Mouse (Mus musculus) right cerebral cortex, adult 2 months (tissue): Measurements from ENCODE around the gene 0610037L13Rik.
A peak's percentile ranks its signal among the peaks of the same experiment; 100 is the strongest.

Experiments used
- DNase-seq, 2 experiments: peaks; one replicate each; pipeline ENCODE4 v3.0.0; 2021 to 2022; ENCODE audit warnings: low spot score in 2 of 2

The 0610037L13Rik gene

DNA sequence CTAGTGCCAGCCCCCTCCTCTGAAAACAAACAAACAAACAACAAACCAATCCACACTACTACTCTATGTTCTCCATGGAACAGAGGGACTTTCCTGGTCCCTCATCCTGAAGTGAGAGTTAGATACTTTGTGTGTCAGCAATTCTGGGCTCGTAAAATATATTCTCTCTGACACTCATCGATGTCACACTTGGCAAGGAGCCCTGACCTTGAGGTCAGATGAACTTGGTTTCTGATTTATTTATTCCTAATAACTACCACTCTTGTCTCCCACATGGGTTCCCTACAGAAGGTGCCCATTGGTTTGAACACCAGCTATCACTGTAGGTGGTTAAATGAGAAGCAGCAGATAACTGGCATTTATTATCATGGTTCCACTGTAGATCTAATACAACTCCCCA, 30.7 kb downstream of the 0610037L13Rik start:
- DNase-seq, result no peak

DNA sequence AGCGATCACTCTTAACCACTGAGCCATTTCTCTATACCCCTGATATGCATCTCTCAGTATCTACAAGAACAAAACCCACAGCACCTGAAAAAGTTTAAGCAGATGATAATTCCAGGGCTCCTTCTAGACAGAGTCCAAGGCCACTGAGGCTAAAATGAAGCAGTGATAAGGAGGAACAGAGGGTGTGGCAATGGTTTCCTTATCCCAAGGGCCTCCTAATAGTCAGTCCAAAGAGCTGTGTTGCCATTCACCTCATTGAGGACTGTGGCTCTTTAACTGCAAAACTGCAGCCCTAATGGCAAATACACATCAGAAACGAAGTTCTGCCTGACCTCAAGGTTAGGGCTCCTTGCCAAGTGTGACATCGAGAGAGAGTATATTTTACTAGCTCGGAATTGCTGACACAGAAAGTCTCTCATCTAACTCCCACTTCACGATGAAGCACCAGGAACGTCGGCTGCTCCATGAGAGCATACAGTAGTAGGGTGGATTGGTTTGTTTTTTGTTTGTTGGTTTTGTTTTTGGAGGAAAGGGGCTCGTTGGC, 31.6 kb downstream of the 0610037L13Rik start:
- no peak for DNase-seq

DNA sequence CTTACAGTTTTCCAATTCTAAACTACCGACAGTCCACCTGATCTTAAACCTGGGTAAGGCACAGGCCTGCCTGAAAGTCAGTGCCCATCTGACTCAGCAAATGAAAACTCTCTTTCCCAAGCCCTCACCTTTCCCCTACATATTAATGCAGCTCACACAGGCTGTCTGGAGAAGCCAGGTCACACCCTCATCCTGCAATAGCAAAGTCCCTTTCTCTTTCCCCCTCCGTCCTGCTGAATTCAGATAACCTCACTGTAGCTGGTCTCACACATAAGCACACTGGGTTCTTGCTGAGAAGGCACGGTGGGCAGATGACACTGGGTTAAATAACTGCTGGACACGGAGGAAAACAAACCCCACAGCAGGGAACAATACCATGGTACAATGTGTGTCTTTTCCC, 32.3 kb downstream of the 0610037L13Rik start:
- DNase-seq, result no peak

DNA sequence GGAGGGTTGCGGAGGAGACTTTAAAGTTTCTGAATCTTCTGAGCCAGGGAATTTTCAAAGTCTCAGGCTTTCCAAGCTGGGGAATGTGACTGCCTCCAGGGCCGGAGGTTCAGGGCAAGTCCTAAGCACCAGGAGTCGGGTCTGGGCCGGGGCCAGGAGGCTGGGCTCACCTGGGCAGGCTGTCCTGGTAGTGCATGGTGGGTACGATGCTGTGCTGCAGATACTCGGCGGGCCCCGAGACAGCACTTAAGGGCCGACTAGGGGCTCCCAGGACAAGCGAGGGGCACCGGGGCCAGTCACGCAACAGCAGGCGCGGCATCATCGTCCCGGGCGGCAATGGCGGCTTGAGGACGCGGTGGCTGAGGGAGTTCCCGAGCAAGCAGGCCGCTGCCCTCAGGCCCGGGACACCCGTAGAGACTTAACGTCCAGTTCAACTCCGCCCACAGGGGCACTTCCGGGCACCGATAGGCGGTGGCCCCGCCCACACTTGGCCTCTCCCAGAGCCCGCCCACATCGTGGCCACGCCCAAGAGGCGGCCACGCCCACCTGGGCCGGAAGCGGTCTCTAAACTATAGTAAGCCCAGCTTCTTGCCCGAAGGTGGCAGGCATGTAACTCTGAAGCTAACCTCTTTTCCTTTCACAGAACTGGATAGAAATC, 33.7 kb downstream of the 0610037L13Rik start, which contains the start of gene Cpt2:
Gene Cpt2, minus strand, starts transcription at position 466 of the 658 bp plus-strand sequence.
- DNase-seq, result peak; percentile 52 to 73

DNA sequence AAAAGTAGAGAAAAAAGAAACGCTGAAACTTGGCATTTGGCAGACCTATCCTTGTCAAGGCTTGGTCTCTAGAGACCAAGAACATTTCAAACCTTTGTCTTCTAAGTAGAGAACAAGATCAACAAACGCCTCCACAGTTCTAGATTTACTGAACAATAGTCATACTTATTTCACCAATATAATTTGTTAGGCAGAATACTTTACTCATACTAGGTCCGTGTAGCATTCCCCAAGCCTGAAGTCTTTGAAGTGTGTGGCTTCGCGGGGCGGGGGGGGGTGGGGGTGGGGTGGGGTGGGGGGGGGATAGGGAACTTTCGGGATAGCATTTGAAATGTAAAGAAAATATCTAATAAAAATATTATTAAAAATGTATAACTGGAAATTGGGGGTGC, 34.2 kb downstream of the 0610037L13Rik start:
- DNase-seq, result no peak

DNA sequence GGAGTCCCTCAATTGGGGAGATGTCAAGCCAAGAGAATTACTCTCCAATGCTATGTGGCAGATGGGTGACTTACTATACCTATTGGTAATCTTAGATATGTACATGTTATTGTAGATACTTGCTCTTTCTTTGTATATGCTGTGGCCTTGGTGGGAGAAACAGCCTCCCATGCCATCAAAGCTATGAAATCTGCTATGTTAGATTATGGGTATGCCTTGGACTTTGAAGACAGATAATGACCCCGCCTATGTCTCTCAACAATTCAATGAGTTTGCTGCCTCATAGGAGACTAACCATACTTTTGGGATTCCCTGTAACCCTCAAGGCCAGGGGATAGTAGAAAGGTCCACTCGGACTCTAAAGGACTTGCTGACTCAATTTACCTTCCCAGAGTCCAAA, 38.7 kb downstream of the 0610037L13Rik start:
- DNase-seq, result no peak

DNA sequence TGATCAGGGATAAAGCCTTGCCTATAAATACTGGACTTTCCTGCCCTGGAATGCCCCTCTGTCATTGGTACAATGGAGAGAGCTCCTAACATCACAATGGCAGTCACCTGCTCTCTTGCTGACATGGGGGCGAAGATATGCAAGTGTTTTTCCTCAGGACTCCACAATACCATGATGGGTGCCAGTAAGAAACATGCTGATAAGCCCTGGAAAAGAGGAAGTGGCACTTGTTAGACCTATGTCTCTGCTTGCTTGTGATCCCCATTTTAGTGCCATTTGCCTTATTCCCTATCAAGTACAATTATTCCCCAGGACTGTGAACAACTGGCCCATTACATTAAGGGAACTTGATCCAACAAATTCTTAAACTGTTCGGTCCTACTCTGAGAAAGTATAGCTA, 39.1 kb downstream of the 0610037L13Rik start:
- no peak for DNase-seq

DNA sequence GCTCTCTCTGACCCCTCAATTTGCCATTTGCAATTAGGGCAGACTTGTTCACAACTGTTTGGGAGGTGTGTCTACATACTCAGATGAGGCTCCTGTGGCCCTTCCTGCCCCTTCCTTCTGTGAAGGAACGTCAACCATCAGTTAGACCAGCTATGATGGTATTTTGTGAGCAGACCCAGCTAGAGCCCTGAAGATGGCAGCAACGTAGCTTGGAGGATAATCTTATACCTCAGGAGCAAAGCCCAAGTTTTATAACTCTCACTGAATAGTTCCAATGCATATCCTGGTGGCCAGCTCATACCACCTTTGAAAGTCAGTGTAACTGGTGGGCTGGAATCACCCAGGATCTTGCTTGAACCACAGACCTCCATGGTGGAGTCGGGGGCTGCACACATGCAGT, 41.8 kb downstream of the 0610037L13Rik start:
- peak in 1 of 2 experiments; percentile 7 for DNase-seq

DNA sequence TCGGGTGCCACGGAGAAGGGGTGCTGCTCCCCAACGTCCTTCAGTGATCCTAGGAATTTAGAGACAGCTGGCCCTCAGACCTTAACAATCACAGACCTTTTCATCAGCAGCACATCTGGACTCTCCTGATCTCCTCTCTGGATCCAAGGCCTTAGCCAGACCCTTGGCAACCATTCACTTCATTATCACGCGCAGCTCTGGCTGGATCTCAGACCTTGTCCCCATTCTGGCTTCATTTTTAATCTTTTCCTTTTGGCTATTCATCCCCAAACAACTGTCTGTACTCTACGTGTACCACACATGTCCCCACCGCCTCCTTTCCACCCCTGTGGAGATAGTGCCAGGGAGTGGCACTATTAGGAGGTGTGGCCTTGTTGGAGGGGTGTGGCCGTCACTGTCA, 43.6 kb downstream of the 0610037L13Rik start:
- no peak for DNase-seq

DNA sequence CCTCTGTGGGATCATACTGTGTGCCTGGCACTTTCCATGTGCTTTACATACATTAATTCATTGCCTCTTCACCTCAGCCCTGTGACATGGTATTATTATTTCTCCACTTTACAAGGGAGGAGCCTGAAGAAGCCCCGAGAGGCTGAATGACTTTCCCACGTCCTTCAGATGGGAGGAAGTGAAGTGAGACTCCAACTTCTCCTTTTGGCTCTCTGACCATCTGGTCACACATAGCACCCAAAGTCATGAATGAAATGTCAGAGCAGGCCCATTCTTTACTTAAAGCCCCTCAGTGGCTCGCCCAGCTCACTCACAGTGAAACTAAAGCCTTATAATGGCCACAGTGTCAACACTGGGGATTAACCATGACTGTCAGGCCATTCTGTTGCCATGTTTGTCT, 45.6 kb downstream of the 0610037L13Rik start:
- DNase-seq, result no peak

DNA sequence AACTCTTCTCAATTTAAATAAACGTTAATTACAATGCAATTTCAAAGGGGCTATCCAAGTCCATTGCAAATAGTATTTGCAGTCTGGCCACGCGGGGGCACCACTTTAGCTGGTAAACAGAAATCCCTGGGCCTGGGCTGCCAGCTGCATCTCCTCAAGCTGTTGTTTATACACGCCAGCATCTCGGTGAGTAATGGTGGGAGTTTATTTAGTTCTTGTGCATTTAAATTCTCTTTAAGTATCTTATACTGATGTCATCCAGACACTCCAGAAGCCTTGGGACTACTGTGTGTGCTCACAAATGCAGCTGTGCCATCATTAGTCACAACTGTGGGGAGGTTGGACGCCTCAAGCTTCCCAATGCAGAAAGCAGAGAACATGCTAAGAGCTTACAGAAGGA, 47.7 kb downstream of the 0610037L13Rik start:
- DNase-seq, result peak; percentile 77 to 79

DNA sequence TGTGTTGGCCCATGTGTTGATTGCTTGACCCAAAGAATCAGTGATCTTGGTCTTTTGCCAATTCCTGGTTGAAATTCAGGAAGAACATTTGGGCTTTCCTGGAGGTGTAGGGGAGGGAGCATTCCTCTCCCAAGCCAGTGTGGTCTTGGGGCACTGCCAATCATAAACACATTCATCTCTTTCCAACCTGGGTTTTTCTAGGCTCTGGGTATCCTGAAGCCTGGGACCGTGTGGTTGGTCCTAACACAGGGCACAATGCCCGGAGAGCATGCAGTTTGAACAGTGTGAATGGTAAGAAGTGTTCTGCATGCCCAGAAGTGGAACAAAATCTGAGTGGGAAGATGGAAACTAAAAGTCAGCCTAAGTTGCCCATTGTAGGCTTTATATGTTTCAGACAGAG, 48.5 kb downstream of the 0610037L13Rik start:
- no peak for DNase-seq

DNA sequence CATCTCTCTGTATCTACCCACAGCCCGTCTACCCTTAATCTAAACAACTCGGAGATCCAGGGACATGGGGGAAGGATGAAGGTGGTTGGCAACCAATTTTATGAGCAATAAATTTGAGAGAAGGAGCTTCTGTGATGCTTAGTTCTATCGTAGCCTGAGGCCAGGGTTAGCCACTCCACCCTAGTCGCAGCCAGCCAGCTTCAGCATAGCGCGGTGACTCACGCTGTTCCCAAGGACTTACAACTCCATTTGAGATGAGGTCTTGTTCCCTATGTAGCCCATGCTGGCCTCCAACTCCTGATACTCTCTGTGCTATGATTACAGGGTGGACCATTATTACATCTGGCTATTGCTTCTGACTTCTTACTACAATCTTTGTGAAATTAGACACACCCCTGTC, 53.1 kb downstream of the 0610037L13Rik start:
- DNase-seq, result no peak

DNA sequence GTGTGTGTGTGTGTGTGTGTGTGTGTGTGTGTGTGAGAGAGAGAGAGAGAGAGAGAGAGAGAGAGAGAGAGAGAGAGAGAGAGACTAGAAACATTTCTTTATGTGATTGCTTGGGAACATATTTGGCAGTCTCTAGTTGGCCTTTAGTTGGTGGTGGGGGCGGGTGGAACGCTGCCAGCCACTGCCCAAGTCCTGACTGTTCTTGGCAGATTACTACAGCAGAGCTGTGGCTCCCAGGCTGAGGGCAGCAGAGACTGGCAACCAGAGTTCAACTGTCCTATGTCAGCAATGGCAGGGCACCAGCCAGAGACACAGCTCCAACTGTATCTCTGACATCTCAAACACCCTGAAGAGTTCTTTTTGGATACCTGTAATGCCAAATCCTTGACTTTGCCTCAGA, 54.5 kb downstream of the 0610037L13Rik start:
- DNase-seq, result no peak
